14 mouse cellular contexts compared by ENCODE assay signal in genomic region chr9:72693861-72694260, GRCm38 (mm10). TPM values are rescaled to one million over a fixed set of nuclear protein-coding genes. Genes with fewer than 3 reads are reported as not detected.
A peak's percentile ranks its signal among the peaks of the same experiment; 100 is the strongest.
DNase-seq lines count a peak whose midpoint lies in the region; ATAC-seq lines count a peak whose summit lies in the region.
"Had no signal": no experiment of that assay in that cellular context is flagged by ENCODE, and none has a peak within 500 bp of the region (broad histone marks: within the 10 kb centered on the region; RNA-seq: fewer than 3 reads in every experiment).

No protein-coding gene starts in this region.

- WGBS in hindbrain, embryonic 13.5 days = 93% methylated on average over 14 of the region's 14 CpGs
- WGBS in hindbrain, embryonic 10.5 days = 93% methylated on average over 14 of the region's 14 CpGs
- 91% methylated on average over 14 of the region's 14 CpGs for whole genome bisulfite sequencing in midbrain, embryonic 14.5 days
- WGBS in midbrain, embryonic 11.5 days = 92% methylated on average over 14 of the region's 14 CpGs
- WGBS in neural tube, embryonic 15.5 days = 84% methylated on average over 14 of the region's 14 CpGs

- peaks cover 47% of the 10 kb centered on the region for H3K4me1 ChIP-seq in hindbrain, embryonic 13.5 days (replicated peaks)
- H3K4me1 ChIP-seq in hindbrain, embryonic 10.5 days (replicated peaks) = 0 out of 2 replicates have a peak, but pooled peaks cover 3% of the 10 kb centered on the region
- H3K4me1 ChIP-seq in midbrain, embryonic 14.5 days (ENCODE audit: control insufficient read depth, insufficient read depth, low read length) = 0 out of 2 replicates have a peak, but pooled peaks cover 4% of the 10 kb centered on the region
- no peaks in the 10 kb centered on the region for H3K4me1 ChIP-seq in midbrain, embryonic 11.5 days (ENCODE audit: control insufficient read depth, insufficient read depth, low read length)
- H3K4me1 ChIP-seq in neural tube, embryonic 15.5 days = peaks cover 58% of the 10 kb centered on the region

- H3K9ac ChIP-seq in hindbrain, embryonic 13.5 days = no peak overlapping the region
- H3K9ac ChIP-seq in midbrain, embryonic 14.5 days (replicated peaks; ENCODE audit: low read length) = no peak overlapping the region
- no peak overlapping the region for H3K9ac ChIP-seq in midbrain, embryonic 11.5 days (ENCODE audit: low read length)
- 0 out of 2 replicates have a peak overlapping the region, but pooled peaks have one; percentile 5 for H3K9ac ChIP-seq in neural tube, embryonic 15.5 days (replicated peaks)

- no peak for ATAC-seq in hindbrain, embryonic 13.5 days (ENCODE audit: low FRiP score)
- ATAC-seq in midbrain, embryonic 14.5 days (ENCODE audit: low FRiP score, low TSS enrichment) = no peak
- no peak for ATAC-seq in midbrain, embryonic 11.5 days (ENCODE audit: low FRiP score)
- no peak for ATAC-seq in neural tube, embryonic 15.5 days (ENCODE audit: low FRiP score)

- no peak overlapping the region for H3K4me2 ChIP-seq in hindbrain, embryonic 13.5 days
- no peak overlapping the region for H3K4me2 ChIP-seq in midbrain, embryonic 14.5 days (ENCODE audit: low read length)
- no peak overlapping the region for H3K4me2 ChIP-seq in midbrain, embryonic 11.5 days
- H3K4me2 ChIP-seq in neural tube, embryonic 15.5 days = peak overlapping the region; percentile 19; the same call in 1 of the 2 replicates

- DNase-seq in adrenal gland, postnatal 10 days = peak; percentile 36
- no peak for DNase-seq in adrenal gland, postnatal 4 days (ENCODE audit: low spot score in 2 of 2)
- no peak for DNase-seq in hindbrain, embryonic 10.5 days (ENCODE audit: low spot score)
- DNase-seq in midbrain, embryonic 14.5 days = no peak
- DNase-seq in midbrain, embryonic 11.5 days (ENCODE audit: low spot score, missing footprints) = no peak
- no peak for DNase-seq in ovary, postnatal 10 days (ENCODE audit: low spot score)
- DNase-seq: cerebellum, adult 8-10 months; heart, postnatal 10 days; kidney, adult 8-10 months; retina, postnatal 1 day; thymus, adult 18-20 months had no signal

- H3K27me3 ChIP-seq in hindbrain, embryonic 13.5 days = no peaks in the 10 kb centered on the region
- no peaks in the 10 kb centered on the region for H3K27me3 ChIP-seq in hindbrain, embryonic 10.5 days (ENCODE audit: insufficient read depth, poor library complexity, severe bottlenecking)
- H3K27me3 ChIP-seq in midbrain, embryonic 14.5 days (ENCODE audit: control insufficient read depth, insufficient read depth, low read length) = no peaks in the 10 kb centered on the region
- no peaks in the 10 kb centered on the region for H3K27me3 ChIP-seq in midbrain, embryonic 11.5 days (ENCODE audit: control insufficient read depth, insufficient read depth, low read length)
- H3K27me3 ChIP-seq in neural tube, embryonic 15.5 days (replicated peaks) = no peaks in the 10 kb centered on the region

- H3K9me3 ChIP-seq in hindbrain, embryonic 13.5 days = no peaks in the 10 kb centered on the region
- H3K9me3 ChIP-seq in hindbrain, embryonic 10.5 days = no peaks in the 10 kb centered on the region
- H3K9me3 ChIP-seq in midbrain, embryonic 14.5 days (ENCODE audit: control insufficient read depth, low read length) = no peaks in the 10 kb centered on the region
- no peaks in the 10 kb centered on the region for H3K9me3 ChIP-seq in midbrain, embryonic 11.5 days (ENCODE audit: control insufficient read depth, low read length)
- H3K9me3 ChIP-seq in neural tube, embryonic 15.5 days (replicated peaks) = no peaks in the 10 kb centered on the region

- no peak overlapping the region for H3K4me3 ChIP-seq in hindbrain, embryonic 13.5 days
- no peak overlapping the region for H3K4me3 ChIP-seq in hindbrain, embryonic 10.5 days
- no peak overlapping the region for H3K4me3 ChIP-seq in midbrain, embryonic 14.5 days (replicated peaks; ENCODE audit: low read depth, low read length)
- no peak overlapping the region for H3K4me3 ChIP-seq in midbrain, embryonic 11.5 days (ENCODE audit: low read depth, low read length)
- H3K4me3 ChIP-seq in neural tube, embryonic 15.5 days (replicated peaks) = no peak overlapping the region

- H3K36me3 ChIP-seq in hindbrain, embryonic 13.5 days = peaks cover 61% of the 10 kb centered on the region
- peaks cover 99% of the 10 kb centered on the region for H3K36me3 ChIP-seq in hindbrain, embryonic 10.5 days
- H3K36me3 ChIP-seq in midbrain, embryonic 14.5 days (ENCODE audit: control insufficient read depth, insufficient read depth, low read length) = peaks cover 79% of the 10 kb centered on the region
- peaks cover 41% of the 10 kb centered on the region for H3K36me3 ChIP-seq in midbrain, embryonic 11.5 days (ENCODE audit: control insufficient read depth, insufficient read depth, low read length)
- H3K36me3 ChIP-seq in neural tube, embryonic 15.5 days = peaks cover 48% of the 10 kb centered on the region

- H3K27ac ChIP-seq in hindbrain, embryonic 13.5 days = peak overlapping the region; percentile 71
- H3K27ac ChIP-seq in hindbrain, embryonic 10.5 days = no peak overlapping the region
- 0 out of 2 replicates have a peak overlapping the region, but pooled peaks have one; percentile 32 for H3K27ac ChIP-seq in midbrain, embryonic 14.5 days (replicated peaks; ENCODE audit: low read depth, low read length)
- no peak overlapping the region for H3K27ac ChIP-seq in midbrain, embryonic 11.5 days (ENCODE audit: low read depth, low read length)
- peak overlapping the region; percentile 74 for H3K27ac ChIP-seq in neural tube, embryonic 15.5 days (replicated peaks)
- H3K27ac ChIP-seq: macrophage had no signal

RNA-seq across cellular contexts. Expression of gene Nedd4, which starts 31.7 kb away (rescaled TPM):
- 100 to 1,000 TPM; 469 to 580 TPM for total RNA-seq in adrenal gland, postnatal 10 days (2021)
- 100 to 1,000 TPM; 708 to 756 TPM for total RNA-seq in adrenal gland, postnatal 4 days (2021)
- 514 and 518 TPM in 2 replicates for polyA plus RNA-seq in hindbrain, embryonic 13.5 days (2015; fragmentation: Nextera tagmentation; extraction: Ambion mirVana)
- polyA plus RNA-seq in hindbrain, embryonic 10.5 days (2016; fragmentation: Nextera tagmentation; extraction: Ambion mirVana) = 556 and 636 TPM in 2 replicates
- polyA plus RNA-seq in midbrain, embryonic 14.5 days (2014; fragmentation: Nextera tagmentation; extraction: Ambion mirVana) = 351 and 564 TPM in 2 replicates
- 812 and 869 TPM in 2 replicates for polyA plus RNA-seq in midbrain, embryonic 11.5 days (2014; fragmentation: Nextera tagmentation; extraction: Ambion mirVana)
- 375 and 397 TPM in 2 replicates for polyA plus RNA-seq in neural tube, embryonic 15.5 days (2015; fragmentation: Nextera tagmentation; extraction: Ambion mirVana)

Comparison
In these comparisons a context has a peak if more than half of its experiments do, and no peak if none do; other contexts are left out.
1. H3K27ac ChIP-seq: peak in hindbrain, embryonic 13.5 days (single experiment), midbrain, embryonic 14.5 days (single experiment) and neural tube, embryonic 15.5 days (single experiment); none in hindbrain, embryonic 10.5 days (single experiment) and midbrain, embryonic 11.5 days (single experiment).